Mouse (Mus musculus) left cerebral cortex, adult 8-10 months (tissue): ENCODE results near the gene Krt77. TPM values are rescaled to one million over a fixed set of nuclear protein-coding genes. Genes with fewer than 3 reads are reported as not detected.

Experiments
- DNase-seq, 2 experiments: peaks; one replicate each; pipeline ENCODE4 v3.0.0; 2022; ENCODE audit warnings: low spot score in 2 of 2
- total RNA-seq, 4 experiments: library from RNA; stranded (reverse); gene quantifications; 2 replicates each; pipeline ENCODE4 v1.2.4; 2022

Krt77 gene
- 10 to 100 TPM in 2 of 4 experiments, 1 to 10 TPM in 2; 7.2 to 11.8 (median 10.0) TPM for total RNA-seq

- peak in 1 of 2 experiments; percentile 87 for DNase-seq
These were observed at the start of gene Krt77 for GRCm38 (mm10) chr15:101869431-101869830. TSS of gene Krt77 (minus strand) at chr15:101869705.

GRCm38 (mm10) chr15:101916072-101916471 is 46.6 kb upstream of the Krt77 start:
- DNase-seq = no peak

GRCm38 (mm10) chr15:101904849-101905248 is 35.3 kb upstream of the Krt77 start:
- no peak for DNase-seq

GRCm38 (mm10) chr15:101902171-101903149 is 33.0 kb upstream of the Krt77 start:
- DNase-seq = no peak

GRCm38 (mm10) chr15:101895216-101895615 is 25.7 kb upstream of the Krt77 start:
- DNase-seq = no peak

- DNase-seq = no peak
These were observed 23.3 kb upstream of the Krt77 start, which contains the start of gene Krt76 for GRCm38 (mm10) chr15:101892820-101893219. TSS of gene Krt76 (minus strand) at chr15:101892920.

GRCm38 (mm10) chr15:101879776-101880175 is 10.3 kb upstream of the Krt77 start:
- no peak for DNase-seq

GRCm38 (mm10) chr15:101878041-101878440 is 8.5 kb upstream of the Krt77 start:
- no peak for DNase-seq

- no peak for DNase-seq
These were observed 4.9 kb upstream of the Krt77 start for GRCm38 (mm10) chr15:101874383-101874782.

- no peak for DNase-seq
These were observed 3.7 kb upstream of the Krt77 start for GRCm38 (mm10) chr15:101873231-101873630.

- DNase-seq = peak in 1 of 2 experiments; percentile 32
These were observed 2.8 kb downstream of the Krt77 start for GRCm38 (mm10) chr15:101866754-101867153.

GRCm38 (mm10) chr15:101860421-101861130 is 8.9 kb downstream of the Krt77 start:
- no peak for DNase-seq

- DNase-seq = peak in 1 of 2 experiments; percentile 57
These were observed 9.8 kb downstream of the Krt77 start for GRCm38 (mm10) chr15:101859735-101860170.

GRCm38 (mm10) chr15:101858673-101859425 is 10.7 kb downstream of the Krt77 start:
- no peak for DNase-seq

GRCm38 (mm10) chr15:101856696-101857095 is 12.8 kb downstream of the Krt77 start:
- no peak for DNase-seq

GRCm38 (mm10) chr15:101855732-101856131 is 13.8 kb downstream of the Krt77 start:
- DNase-seq = no peak

- DNase-seq = no peak
These were observed 15.2 kb downstream of the Krt77 start for GRCm38 (mm10) chr15:101854294-101854693.

GRCm38 (mm10) chr15:101852571-101852970 is 16.9 kb downstream of the Krt77 start:
- no peak for DNase-seq

- no peak for DNase-seq
These were observed 18.8 kb downstream of the Krt77 start, which contains the start of gene Krt1 for GRCm38 (mm10) chr15:101850694-101851093. TSS of gene Krt1 (minus strand) at chr15:101850794.

GRCm38 (mm10) chr15:101845971-101846403 is 23.5 kb downstream of the Krt77 start:
- DNase-seq = peak; percentile 37 to 53

- DNase-seq = no peak
These were observed 26.3 kb downstream of the Krt77 start for GRCm38 (mm10) chr15:101843192-101843591.
